Mouse (Mus musculus) embryonic facial prominence, embryonic 12.5 days (tissue): ENCODE results near the gene Gm49387. TPM values are rescaled to one million over a fixed set of nuclear protein-coding genes. Genes with fewer than 3 reads are reported as not detected.

Source experiments
- ATAC-seq: fragments of 200-750 bp; cut with Nextera tagmentation; 2 replicates; pipeline ENCODE4 v1.8.0; 2017; ENCODE audit not compliant: insufficient number of reproducible peaks, insufficient read depth, low FRiP score, low TSS enrichment
- H3K27ac ChIP-seq: fragments of 300-500 bp; sonication (generic); 2 replicates; pipeline ENCODE4 v1.5.1; 2016; ENCODE audit warnings: mild to moderate bottlenecking
- H3K27me3 ChIP-seq: fragments of 300-500 bp; sonication (generic); 2 replicates; pipeline ENCODE4 v1.6.1; 2016; ENCODE audit warnings: mild to moderate bottlenecking, moderate library complexity
- H3K36me3 ChIP-seq: fragments of 300-500 bp; sonication (generic); 2 replicates; pipeline ENCODE4 v1.6.1; 2016; ENCODE audit warnings: mild to moderate bottlenecking
- H3K4me1 ChIP-seq: fragments of 300-500 bp; sonication (generic); 2 replicates; pipeline ENCODE4 v1.6.1; 2016
- H3K4me2 ChIP-seq: fragments of 300-500 bp; sonication (generic); replicated peaks from 2 replicates; pipeline ENCODE4 v1.6.1; 2016; ENCODE audit warnings: mild to moderate bottlenecking, moderate library complexity
- H3K4me3 ChIP-seq: fragments of 300-500 bp; sonication (generic); 2 replicates; pipeline ENCODE4 v1.5.1; 2016; ENCODE audit warnings: mild to moderate bottlenecking
- H3K9ac ChIP-seq: fragments of 300-500 bp; sonication (generic); 2 replicates; pipeline ENCODE4 v1.6.1; 2016; ENCODE audit warnings: mild to moderate bottlenecking, moderate library complexity
- H3K9me3 ChIP-seq: fragments of 300-500 bp; sonication (generic); 2 replicates; pipeline ENCODE4 v1.6.1; 2016; ENCODE audit warnings: mild to moderate bottlenecking, moderate library complexity
- WGBS: fragments of 180-500 bp; shearing (Covaris S2); methylation state at CpG from one replicate; pipeline ENCODE4 v1.1.7; 2016; 5-methylcytosine and 5-hydroxymethylcytosine counted together
- polyA plus RNA-seq: library from polyadenylated mRNA; unstranded; fragments of >200 nt; fragmentation: Nextera tagmentation; extraction: Ambion mirVana; gene quantifications from 2 replicates; pipeline ENCODE4 v1.2.1, GENCODE M21; 2016

The Gm49387 gene
- 2.3 TPM in 1 of 2 replicates, not detected in the other for polyA plus RNA-seq

- peak within 1 kb of the TSS; percentile 86 for H3K27ac ChIP-seq
- WGBS, result 5% methylated on average over 26 of the region's 26 CpGs
- peak within 1 kb of the TSS; percentile 81 for H3K4me2 ChIP-seq
- no peaks in the 10 kb centered on the region for H3K9me3 ChIP-seq
- peak within 1 kb of the TSS; percentile 60 for H3K9ac ChIP-seq
- no peaks in the 10 kb centered on the region for H3K27me3 ChIP-seq
- H3K4me3 ChIP-seq, result peak within 1 kb of the TSS; percentile 52
- no peaks in the 10 kb centered on the region for H3K36me3 ChIP-seq
- ATAC-seq, result peak; percentile 24; the same call in 1 of the 2 replicates
- peaks cover 10% of the 10 kb centered on the region; the same call in 1 of the 2 replicates for H3K4me1 ChIP-seq
Observed at GRCm38 (mm10) chr14:31640346-31640889, at the start of gene Gm49387. Gm49387 (minus strand) TSS chr14:31640878.

- ATAC-seq, result no peak
- 100% methylated on average over 1 of the region's 1 CpGs for WGBS
- Histone ChIP-seq H3K9me3 (no peaks in the 10 kb centered on the region), H3K4me1 (no peaks in the 10 kb centered on the region), H3K4me3 (no peak overlapping the region), H3K36me3 (no peaks in the 10 kb centered on the region), H3K9ac (no peak overlapping the region), H3K27me3 (no peaks in the 10 kb centered on the region), H3K27ac (no peak overlapping the region), H3K4me2 (no peak overlapping the region)
Observed at GRCm38 (mm10) chr14:31686231-31686630, 45.6 kb upstream of the Gm49387 start.

GRCm38 (mm10) chr14:31685680-31686079 lies 45.0 kb upstream of the Gm49387 start:
- H3K9ac ChIP-seq, result no peak overlapping the region

GRCm38 (mm10) chr14:31684343-31685040 lies 43.8 kb upstream of the Gm49387 start:
- H3K27ac ChIP-seq, result no peak overlapping the region
- H3K4me1 ChIP-seq, result no peaks in the 10 kb centered on the region
- 61% methylated on average over 7 of the region's 7 CpGs for WGBS
- no peaks in the 10 kb centered on the region for H3K9me3 ChIP-seq
- H3K36me3 ChIP-seq, result no peaks in the 10 kb centered on the region
- H3K4me3 ChIP-seq, result no peak overlapping the region
- no peak overlapping the region for H3K4me2 ChIP-seq
- no peak overlapping the region for H3K9ac ChIP-seq
- H3K27me3 ChIP-seq, result no peaks in the 10 kb centered on the region
- ATAC-seq, result no peak

More at GRCm38 (mm10) chr14:31685680-31686079, 45.0 kb upstream of the Gm49387 start:
- Histone ChIP-seq H3K9me3 (no peaks in the 10 kb centered on the region), H3K27me3 (no peaks in the 10 kb centered on the region), H3K4me3 (no peak overlapping the region), H3K4me1 (no peaks in the 10 kb centered on the region), H3K27ac (no peak overlapping the region), H3K36me3 (no peaks in the 10 kb centered on the region), H3K4me2 (no peak overlapping the region)
- no peak for ATAC-seq
- 83% methylated on average over 10 of the region's 10 CpGs for WGBS

GRCm38 (mm10) chr14:31683610-31684009 lies 42.9 kb upstream of the Gm49387 start:
- no peaks in the 10 kb centered on the region for H3K4me1 ChIP-seq
- H3K9ac ChIP-seq, result no peak overlapping the region
- H3K9me3 ChIP-seq, result no peaks in the 10 kb centered on the region
- no peak overlapping the region for H3K4me3 ChIP-seq
- H3K27ac ChIP-seq, result no peak overlapping the region
- H3K27me3 ChIP-seq, result no peaks in the 10 kb centered on the region
- no peak overlapping the region for H3K4me2 ChIP-seq
- WGBS, result 83% methylated on average over 2 of the region's 2 CpGs
- no peaks in the 10 kb centered on the region for H3K36me3 ChIP-seq
- no peak for ATAC-seq

GRCm38 (mm10) chr14:31681931-31682555 lies 41.4 kb upstream of the Gm49387 start:
- Histone ChIP-seq H3K4me1 (no peaks in the 10 kb centered on the region), H3K27ac (no peak overlapping the region), H3K4me2 (no peak overlapping the region), H3K36me3 (no peaks in the 10 kb centered on the region), H3K4me3 (no peak overlapping the region), H3K27me3 (no peaks in the 10 kb centered on the region), H3K9ac (no peak overlapping the region), H3K9me3 (no peaks in the 10 kb centered on the region)
- ATAC-seq, result no peak
- 41% methylated on average over 5 of the region's 5 CpGs for WGBS

- no peak overlapping the region for H3K4me3 ChIP-seq
- no peak overlapping the region for H3K4me2 ChIP-seq
- H3K4me1 ChIP-seq, result no peaks in the 10 kb centered on the region
- WGBS, result 78% methylated on average over 9 of the region's 9 CpGs
- no peaks in the 10 kb centered on the region for H3K36me3 ChIP-seq
- no peak for ATAC-seq
- no peaks in the 10 kb centered on the region for H3K9me3 ChIP-seq
- no peak overlapping the region for H3K27ac ChIP-seq
- H3K27me3 ChIP-seq, result no peaks in the 10 kb centered on the region
- H3K9ac ChIP-seq, result no peak overlapping the region
Observed at GRCm38 (mm10) chr14:31681291-31681690, 40.6 kb upstream of the Gm49387 start.

- Histone ChIP-seq H3K4me2 (no peak overlapping the region), H3K27ac (no peak overlapping the region), H3K9me3 (no peaks in the 10 kb centered on the region), H3K27me3 (no peaks in the 10 kb centered on the region), H3K9ac (no peak overlapping the region), H3K4me1 (no peaks in the 10 kb centered on the region), H3K4me3 (no peak overlapping the region), H3K36me3 (no peaks in the 10 kb centered on the region)
- ATAC-seq, result no peak
- WGBS, result 90% methylated on average over 3 of the region's 3 CpGs
Observed at GRCm38 (mm10) chr14:31680656-31681055, 40.0 kb upstream of the Gm49387 start.

- H3K9me3 ChIP-seq, result no peaks in the 10 kb centered on the region
- WGBS, result 53% methylated on average over 10 of the region's 10 CpGs
- H3K36me3 ChIP-seq, result peaks cover 8% of the 10 kb centered on the region
- H3K27me3 ChIP-seq, result no peaks in the 10 kb centered on the region
- ATAC-seq, result no peak
- no peak overlapping the region for H3K9ac ChIP-seq
- no peak overlapping the region for H3K4me2 ChIP-seq
- peaks cover 5% of the 10 kb centered on the region; the same call in 1 of the 2 replicates for H3K4me1 ChIP-seq
- H3K4me3 ChIP-seq, result no peak overlapping the region
- no peak overlapping the region for H3K27ac ChIP-seq
Observed at GRCm38 (mm10) chr14:31671635-31672320, 31.1 kb upstream of the Gm49387 start.

- Histone ChIP-seq H3K4me3 (no peak overlapping the region), H3K4me2 (no peak overlapping the region), H3K4me1 (peaks cover 5% of the 10 kb centered on the region; the same call in 1 of the 2 replicates), H3K9me3 (no peaks in the 10 kb centered on the region), H3K9ac (no peak overlapping the region), H3K36me3 (peaks cover 10% of the 10 kb centered on the region), H3K27ac (peak overlapping the region; percentile 2; the same call in 1 of the 2 replicates), H3K27me3 (no peaks in the 10 kb centered on the region)
- WGBS, result 80% methylated on average over 15 of the region's 15 CpGs
- ATAC-seq, result no peak
Observed at GRCm38 (mm10) chr14:31669642-31670490, 29.2 kb upstream of the Gm49387 start.

GRCm38 (mm10) chr14:31669161-31669611 lies 28.5 kb upstream of the Gm49387 start:
- no peak overlapping the region for H3K4me2 ChIP-seq
- H3K27me3 ChIP-seq, result no peaks in the 10 kb centered on the region
- peak overlapping the region; percentile 2; the same call in 1 of the 2 replicates for H3K27ac ChIP-seq
- no peak overlapping the region for H3K9ac ChIP-seq
- peaks cover 10% of the 10 kb centered on the region for H3K36me3 ChIP-seq
- no peaks in the 10 kb centered on the region for H3K9me3 ChIP-seq
- H3K4me3 ChIP-seq, result no peak overlapping the region
- WGBS, result 71% methylated on average over 13 of the region's 13 CpGs
- H3K4me1 ChIP-seq, result peaks cover 5% of the 10 kb centered on the region; the same call in 1 of the 2 replicates
- no peak for ATAC-seq
